ENCODE assay signal across 22 mouse cellular contexts in genomic region chr2:148642610-148643370, GRCm38 (mm10). TPM values are rescaled to one million over a fixed set of nuclear protein-coding genes. Genes with fewer than 3 reads are reported as not detected.
A peak's percentile ranks its signal among the peaks of the same experiment; 100 is the strongest.
DNase-seq lines count a peak whose midpoint lies in the region; ATAC-seq and TF ChIP-seq lines count a peak whose summit lies in the region.
"Had no signal": no experiment of that assay in that cellular context is flagged by ENCODE, and none has a peak within 500 bp of the region (broad histone marks: within the 10 kb centered on the region; RNA-seq: fewer than 3 reads in every experiment).

No protein-coding gene starts in this region.

- no peaks in the 10 kb centered on the region for H3K27me3 ChIP-seq in embryonic facial prominence, embryonic 11.5 days (ENCODE audit: control insufficient read depth, insufficient read depth, low read length)
- no peaks in the 10 kb centered on the region for H3K27me3 ChIP-seq in limb, embryonic 10.5 days (ENCODE audit: low read depth, poor library complexity, severe bottlenecking)
- H3K27me3 ChIP-seq: forebrain, embryonic 15.5 days had no signal

- no peak for TF ChIP-seq CTCF in layer of hippocampus, adult 2 months (conservative IDR thresholded peaks at IDR 0.05)

- no peak for ATAC-seq in embryonic facial prominence, embryonic 11.5 days (replicated peaks; ENCODE audit: insufficient number of reproducible peaks, low FRiP score, low TSS enrichment, low read depth)
- ATAC-seq: CD4-positive, CD25-positive, alpha-beta regulatory T cell, adult 4 months; forebrain, embryonic 15.5 days; hindbrain, postnatal 0 days had no signal

- no peak overlapping the region for H3K4me2 ChIP-seq in embryonic facial prominence, embryonic 11.5 days (ENCODE audit: low read depth, low read length)
- H3K4me2 ChIP-seq: forebrain, embryonic 15.5 days had no signal

- 44% methylated on average over 1 of the region's 1 CpGs for WGBS in embryonic facial prominence, embryonic 11.5 days
- 68% methylated on average over 1 of the region's 1 CpGs for WGBS in limb, embryonic 10.5 days

- no peak overlapping the region for H3K4me3 ChIP-seq in layer of hippocampus, adult 2 months
- H3K4me3 ChIP-seq in embryonic facial prominence, embryonic 11.5 days (ENCODE audit: low read depth, low read length): no peak overlapping the region
- H3K4me3 ChIP-seq in limb, embryonic 10.5 days: no peak overlapping the region
- H3K4me3 ChIP-seq: forebrain, embryonic 15.5 days; heart, embryonic 10.5 days had no signal

- no peak overlapping the region for H3K9ac ChIP-seq in embryonic facial prominence, embryonic 11.5 days (replicated peaks; ENCODE audit: low read length)
- H3K9ac ChIP-seq: forebrain, embryonic 15.5 days had no signal

- peak; percentile 23 for DNase-seq in embryo, embryonic 11 days
- DNase-seq in embryo, embryonic 9.5 days (ENCODE audit: extremely low spot score): no peak
- DNase-seq in layer of hippocampus, adult 2 months (ENCODE audit: low spot score in 2 of 2): no peak
- no peak for DNase-seq in layer of hippocampus, postnatal 10 days (ENCODE audit: low spot score in 2 of 2)
- DNase-seq in adipocyte (ENCODE audit: low spot score): peak; percentile 93
- peak; percentile 46 for DNase-seq in embryonic facial prominence, embryonic 11.5 days (ENCODE audit: low spot score)
- no peak for DNase-seq in thymus, postnatal 36 days
- DNase-seq in limb, embryonic 10.5 days (ENCODE audit: low spot score): no peak
- DNase-seq: adrenal gland, adult 8-10 months; B cell, adult 2 months; cerebellum, adult 18-20 months; cerebellum, adult 9-11 months; cerebellum, postnatal 36 days; gastrocnemius, postnatal 36 days; heart, adult 18-20 months; heart, postnatal 10 days; kidney, adult 11 months had no signal

- H3K36me3 ChIP-seq in embryonic facial prominence, embryonic 11.5 days (replicated peaks; ENCODE audit: control insufficient read depth, insufficient read depth, low read depth, low read length): no peaks in the 10 kb centered on the region
- no peaks in the 10 kb centered on the region for H3K36me3 ChIP-seq in limb, embryonic 10.5 days
- H3K36me3 ChIP-seq: forebrain, embryonic 15.5 days; G1E; heart, embryonic 10.5 days had no signal

- no peaks in the 10 kb centered on the region for H3K9me3 ChIP-seq in embryonic facial prominence, embryonic 11.5 days (replicated peaks; ENCODE audit: control insufficient read depth, low read length)
- no peaks in the 10 kb centered on the region for H3K9me3 ChIP-seq in limb, embryonic 10.5 days (replicated peaks)
- H3K9me3 ChIP-seq: forebrain, embryonic 15.5 days; G1E; heart, embryonic 10.5 days had no signal

- peak overlapping the region; percentile 87 for H3K27ac ChIP-seq in layer of hippocampus, adult 2 months
- no peak overlapping the region for H3K27ac ChIP-seq in embryonic facial prominence, embryonic 11.5 days (replicated peaks; ENCODE audit: low read depth, low read length)
- H3K27ac ChIP-seq in limb, embryonic 10.5 days: no peak overlapping the region
- H3K27ac ChIP-seq: forebrain, embryonic 15.5 days; heart, embryonic 10.5 days; hindbrain, postnatal 0 days had no signal

- no peaks in the 10 kb centered on the region for H3K4me1 ChIP-seq in embryonic facial prominence, embryonic 11.5 days (ENCODE audit: control insufficient read depth, insufficient read depth, low read length)
- H3K4me1 ChIP-seq in limb, embryonic 10.5 days: no peaks in the 10 kb centered on the region
- H3K4me1 ChIP-seq: forebrain, embryonic 15.5 days; heart, embryonic 10.5 days had no signal

RNA-seq across cellular contexts. Expression of gene Nxt1, which starts 29.6 kb away (rescaled TPM):
- total RNA-seq in layer of hippocampus, adult 2 months (2021): 10 to 100 TPM; 12.0 to 14.3 TPM
- 10 to 100 TPM; 10.1 to 12.6 TPM for total RNA-seq in layer of hippocampus, postnatal 10 days (2021)
- polyA plus RNA-seq in embryonic facial prominence, embryonic 11.5 days (2014; fragmentation: Nextera tagmentation; extraction: Ambion mirVana): 131 and 134 TPM in 2 replicates
- polyA plus RNA-seq in limb, embryonic 10.5 days (2016; fragmentation: Nextera tagmentation; extraction: Ambion mirVana): 140 and 146 TPM in 2 replicates

RNA-seq across cellular contexts. Expression of gene Gzf1, which starts 38.0 kb away (rescaled TPM):
- total RNA-seq in layer of hippocampus, adult 2 months (2021): 10 to 100 TPM; 29.1 to 33.3 TPM
- 10 to 100 TPM; 24.0 to 26.2 TPM for total RNA-seq in layer of hippocampus, postnatal 10 days (2021)
- polyA plus RNA-seq in embryonic facial prominence, embryonic 11.5 days (2014; fragmentation: Nextera tagmentation; extraction: Ambion mirVana): 27.3 and 30.8 TPM in 2 replicates
- polyA plus RNA-seq in limb, embryonic 10.5 days (2016; fragmentation: Nextera tagmentation; extraction: Ambion mirVana): 24.3 and 27.7 TPM in 2 replicates

Comparison
In these comparisons a context has a peak if more than half of its experiments do, and no peak if none do; other contexts are left out.
1. DNase-seq: peak in embryo, embryonic 11 days (single experiment), adipocyte (single experiment) and embryonic facial prominence, embryonic 11.5 days (single experiment); none in embryo, embryonic 9.5 days (single experiment), layer of hippocampus, adult 2 months (0 of 2), layer of hippocampus, postnatal 10 days (0 of 2), thymus, postnatal 36 days (0 of 2) and limb, embryonic 10.5 days (single experiment).